Mouse (Mus musculus): Measurements from ENCODE around the gene Fancl. TPM values are rescaled to one million over a fixed set of nuclear protein-coding genes. Genes with fewer than 3 reads are reported as not detected.

Fancl gene
- polyA plus RNA-seq, 2 experiments, result 12.3 to 23.6 TPM

- H3K27ac ChIP-seq, result no peak overlapping the region
- peak; percentile 43; the same call in 1 of the 2 replicates for ATAC-seq (ENCODE audit: insufficient read depth)
- H3K4me1 ChIP-seq (replicated peaks; ENCODE audit: control insufficient read depth in 2 of 2, insufficient read depth in 2 of 2, low read length in 1 of 2), result no peaks in the 10 kb centered on the region
- no peak overlapping the region for H3K9ac ChIP-seq (replicated peaks)
- no peak for DNase-seq (ENCODE audit: low read depth in 3 of 3, low spot score in 3 of 3)
- 86% methylated on average over 3 of the region's 3 CpGs for WGBS (ENCODE audit: insufficient replicate concordance)
- H3K4me2 ChIP-seq (ENCODE audit: low read depth), result no peak overlapping the region
- TF ChIP-seq CTCF (IDR thresholded peaks at IDR 0.05; ENCODE audit: low read depth), result no peak
- TF ChIP-seq EP300 (IDR thresholded peaks at IDR 0.05; ENCODE audit: low read depth), result no peak
- no peak overlapping the region for H3K4me3 ChIP-seq (ENCODE audit: insufficient read depth in 1 of 2, low read depth in 2 of 2, low read length in 2 of 2)
- no peaks in the 10 kb centered on the region for H3K9me3 ChIP-seq (ENCODE audit: control insufficient read depth, low read length)
- H3K36me3 ChIP-seq (replicated peaks; ENCODE audit: control insufficient read depth, insufficient read depth, low read depth), result no peaks in the 10 kb centered on the region
- H3K27me3 ChIP-seq (ENCODE audit: control insufficient read depth, insufficient read depth, low read length), result no peaks in the 10 kb centered on the region
Observed at GRCm38 (mm10) chr11:26412972-26413371, 27.0 kb downstream of the Fancl start.

GRCm38 (mm10) chr11:26421472-26421871 is 35.5 kb downstream of the Fancl start:
- Histone ChIP-seq H3K36me3 (replicated peaks; ENCODE audit: control insufficient read depth, insufficient read depth, low read depth) (no peaks in the 10 kb centered on the region), H3K27ac (no peak overlapping the region), H3K9ac (replicated peaks) (no peak overlapping the region), H3K4me1 (replicated peaks; ENCODE audit: control insufficient read depth in 2 of 2, insufficient read depth in 2 of 2, low read length in 1 of 2) (no peaks in the 10 kb centered on the region), H3K27me3 (ENCODE audit: control insufficient read depth, insufficient read depth, low read length) (no peaks in the 10 kb centered on the region), H3K4me3 (ENCODE audit: insufficient read depth in 1 of 2, low read depth in 2 of 2, low read length in 2 of 2) (no peak overlapping the region), H3K9me3 (ENCODE audit: control insufficient read depth, low read length) (no peaks in the 10 kb centered on the region), H3K4me2 (ENCODE audit: low read depth) (no peak overlapping the region)
- TF ChIP-seq EP300 (IDR thresholded peaks at IDR 0.05; ENCODE audit: low read depth), result no peak
- no peak for ATAC-seq (ENCODE audit: insufficient read depth)
- DNase-seq (ENCODE audit: low read depth in 3 of 3, low spot score in 3 of 3), result no peak
- 72% methylated on average over 2 of the region's 2 CpGs for WGBS (ENCODE audit: insufficient replicate concordance)

GRCm38 (mm10) chr11:26434229-26434628 is 48.3 kb downstream of the Fancl start:
- DNase-seq (ENCODE audit: low read depth in 3 of 3, low spot score in 3 of 3), result no peak
- no peak overlapping the region for H3K27ac ChIP-seq
- H3K36me3 ChIP-seq (replicated peaks; ENCODE audit: control insufficient read depth, insufficient read depth, low read depth), result no peaks in the 10 kb centered on the region
- ATAC-seq (ENCODE audit: insufficient read depth), result no peak
- H3K4me3 ChIP-seq (ENCODE audit: insufficient read depth in 1 of 2, low read depth in 2 of 2, low read length in 2 of 2), result no peak overlapping the region
- no peak overlapping the region for H3K4me2 ChIP-seq (ENCODE audit: low read depth)
- no peaks in the 10 kb centered on the region for H3K27me3 ChIP-seq (ENCODE audit: control insufficient read depth, insufficient read depth, low read length)
- no peaks in the 10 kb centered on the region for H3K9me3 ChIP-seq (ENCODE audit: control insufficient read depth, low read length)
- no peaks in the 10 kb centered on the region for H3K4me1 ChIP-seq (replicated peaks; ENCODE audit: control insufficient read depth in 2 of 2, insufficient read depth in 2 of 2, low read length in 1 of 2)
- no peak overlapping the region for H3K9ac ChIP-seq (replicated peaks)
- no peak for TF ChIP-seq CTCF (IDR thresholded peaks at IDR 0.05; ENCODE audit: low read depth)

- DNase-seq (ENCODE audit: low read depth in 3 of 3, low spot score in 3 of 3) (no peak), ATAC-seq (ENCODE audit: insufficient read depth) (no peak)
- Histone ChIP-seq H3K9ac (replicated peaks) (no peak overlapping the region), H3K4me1 (replicated peaks; ENCODE audit: control insufficient read depth in 2 of 2, insufficient read depth in 2 of 2, low read length in 1 of 2) (no peaks in the 10 kb centered on the region), H3K27me3 (ENCODE audit: control insufficient read depth, insufficient read depth, low read length) (no peaks in the 10 kb centered on the region), H3K9me3 (ENCODE audit: control insufficient read depth, low read length) (no peaks in the 10 kb centered on the region), H3K4me3 (ENCODE audit: insufficient read depth in 1 of 2, low read depth in 2 of 2, low read length in 2 of 2) (no peak overlapping the region), H3K4me2 (ENCODE audit: low read depth) (no peak overlapping the region), H3K36me3 (replicated peaks; ENCODE audit: control insufficient read depth, insufficient read depth, low read depth) (no peaks in the 10 kb centered on the region), H3K27ac (no peak overlapping the region)
- WGBS (ENCODE audit: insufficient replicate concordance), result 76% methylated on average over 13 of the region's 13 CpGs
- TF ChIP-seq CTCF (IDR thresholded peaks at IDR 0.05; ENCODE audit: low read depth) (no peak), EP300 (IDR thresholded peaks at IDR 0.05; ENCODE audit: low read depth) (no peak)
Observed at GRCm38 (mm10) chr11:26437818-26438217, 51.9 kb downstream of the Fancl start.

- Histone ChIP-seq H3K4me2 (ENCODE audit: low read depth) (no peak overlapping the region), H3K36me3 (replicated peaks; ENCODE audit: control insufficient read depth, insufficient read depth, low read depth) (no peaks in the 10 kb centered on the region), H3K9ac (replicated peaks) (no peak overlapping the region), H3K4me3 (ENCODE audit: insufficient read depth in 1 of 2, low read depth in 2 of 2, low read length in 2 of 2) (no peak overlapping the region), H3K4me1 (replicated peaks; ENCODE audit: control insufficient read depth in 2 of 2, insufficient read depth in 2 of 2, low read length in 1 of 2) (no peaks in the 10 kb centered on the region), H3K27ac (no peak overlapping the region), H3K27me3 (ENCODE audit: control insufficient read depth, insufficient read depth, low read length) (no peaks in the 10 kb centered on the region), H3K9me3 (ENCODE audit: control insufficient read depth, low read length) (no peaks in the 10 kb centered on the region)
- WGBS (ENCODE audit: insufficient replicate concordance), result 60% methylated on average over 1 of the region's 1 CpGs
- no peak for ATAC-seq (ENCODE audit: insufficient read depth)
- TF ChIP-seq CTCF (IDR thresholded peaks at IDR 0.05; ENCODE audit: low read depth), result no peak
- TF ChIP-seq EP300 (IDR thresholded peaks at IDR 0.05; ENCODE audit: low read depth), result no peak
- no peak for DNase-seq (ENCODE audit: low read depth in 3 of 3, low spot score in 3 of 3)
Observed at GRCm38 (mm10) chr11:26441121-26441520, 55.2 kb downstream of the Fancl start.

GRCm38 (mm10) chr11:26444374-26444773 is 58.4 kb downstream of the Fancl start:
- no peaks in the 10 kb centered on the region for H3K36me3 ChIP-seq (replicated peaks; ENCODE audit: control insufficient read depth, insufficient read depth, low read depth)
- DNase-seq (ENCODE audit: low read depth in 3 of 3, low spot score in 3 of 3), result no peak

More at GRCm38 (mm10) chr11:26444374-26444773, 58.4 kb downstream of the Fancl start:
- no peaks in the 10 kb centered on the region for H3K27me3 ChIP-seq (ENCODE audit: control insufficient read depth, insufficient read depth, low read length)
- ATAC-seq (ENCODE audit: insufficient read depth), result no peak
- TF ChIP-seq CTCF (IDR thresholded peaks at IDR 0.05; ENCODE audit: low read depth), result no peak
- no peak for TF ChIP-seq EP300 (IDR thresholded peaks at IDR 0.05; ENCODE audit: low read depth)
- H3K9me3 ChIP-seq (ENCODE audit: control insufficient read depth, low read length), result no peaks in the 10 kb centered on the region
- H3K27ac ChIP-seq, result no peak overlapping the region
- no peak overlapping the region for H3K4me3 ChIP-seq (ENCODE audit: insufficient read depth in 1 of 2, low read depth in 2 of 2, low read length in 2 of 2)
- H3K9ac ChIP-seq (replicated peaks), result no peak overlapping the region
- no peaks in the 10 kb centered on the region for H3K4me1 ChIP-seq (replicated peaks; ENCODE audit: control insufficient read depth in 2 of 2, insufficient read depth in 2 of 2, low read length in 1 of 2)
- H3K4me2 ChIP-seq (ENCODE audit: low read depth), result no peak overlapping the region
